Mouse (Mus musculus): Measurements from ENCODE around the gene Pak7. TPM values are rescaled to one million over a fixed set of nuclear protein-coding genes. Genes with fewer than 3 reads are reported as not detected.

Gene Pak7
- polyA plus RNA-seq, 1 experiment: 0.02 TPM

DNA sequence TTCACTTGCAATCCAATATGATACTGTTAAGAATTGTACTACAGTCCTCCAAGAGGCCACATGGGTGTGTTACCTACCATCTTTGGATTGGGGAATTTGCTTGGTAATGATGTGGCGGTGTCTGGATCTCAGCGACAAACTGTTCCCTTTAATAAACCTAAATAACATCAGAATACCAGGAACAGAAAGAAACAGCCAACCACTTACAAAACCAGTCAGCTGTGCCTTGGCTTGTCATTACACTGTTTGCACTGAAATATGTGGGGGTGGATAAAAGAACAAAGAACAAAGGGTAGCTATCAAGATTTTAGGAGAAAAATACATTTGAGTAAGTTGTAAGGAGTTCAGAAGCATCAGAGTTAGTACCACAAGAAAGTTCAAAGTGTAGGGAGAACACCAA, 269.8 kb downstream of the Pak7 start:
- WGBS: 95% methylated on average over 2 of the region's 2 CpGs
- TF ChIP-seq CTCF (IDR thresholded peaks at IDR 0.05; ENCODE audit: insufficient read depth, low read length): no peak
- TF ChIP-seq POLR2A (IDR thresholded peaks at IDR 0.05; ENCODE audit: borderline replicate concordance, extremely low read depth, low read depth, low read length): no peak
- Histone ChIP-seq H3K4me1 (ENCODE audit: control insufficient read depth, insufficient read depth, low read length) (no peaks in the 10 kb centered on the region), H3K4me3 (replicated peaks; ENCODE audit: extremely low read depth, low read depth, low read length) (no peak overlapping the region)
- DNase-seq: no peak

DNA sequence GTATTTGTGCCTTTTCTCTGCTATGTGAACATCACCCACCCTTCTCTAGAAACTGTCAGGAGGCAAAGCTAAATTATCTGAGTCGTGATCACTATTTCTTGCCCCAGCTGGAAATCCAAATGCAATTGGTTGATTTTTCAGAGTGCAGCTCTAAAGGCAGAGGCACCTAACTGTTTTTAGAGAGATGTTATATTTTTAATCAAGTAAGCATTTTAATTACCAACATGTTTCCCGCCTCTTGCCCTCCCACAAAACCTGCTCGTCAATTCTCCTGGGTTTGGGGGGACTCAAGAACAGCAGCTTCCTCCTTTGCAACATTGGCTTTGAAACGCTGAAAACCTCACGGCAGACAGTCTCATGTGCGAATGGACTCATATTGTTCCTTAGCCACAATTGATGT, 274.4 kb downstream of the Pak7 start:
- WGBS: 71% methylated on average over 6 of the region's 6 CpGs
- no peak for TF ChIP-seq CTCF (IDR thresholded peaks at IDR 0.05; ENCODE audit: insufficient read depth, low read length)
- TF ChIP-seq POLR2A (IDR thresholded peaks at IDR 0.05; ENCODE audit: borderline replicate concordance, extremely low read depth, low read depth, low read length): no peak
- Histone ChIP-seq H3K4me3 (replicated peaks; ENCODE audit: extremely low read depth, low read depth, low read length) (no peak overlapping the region), H3K4me1 (ENCODE audit: control insufficient read depth, insufficient read depth, low read length) (no peaks in the 10 kb centered on the region)
- no peak for DNase-seq

DNA sequence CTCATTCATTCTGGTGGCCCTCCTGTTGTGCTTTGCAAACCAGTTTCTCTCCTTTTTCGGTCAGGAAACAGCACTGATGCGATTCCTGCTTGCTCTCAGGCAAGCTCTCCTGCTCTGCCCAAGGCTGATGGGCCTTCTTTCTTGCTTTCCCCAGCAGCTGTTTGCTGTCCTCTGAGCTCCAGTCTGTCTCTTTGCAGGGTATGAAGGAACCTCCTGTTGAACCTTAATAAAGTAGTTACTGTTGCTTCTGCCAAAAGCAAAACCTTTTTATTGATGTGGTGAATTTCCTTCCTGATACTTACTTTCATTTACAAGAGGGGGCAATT, 278.8 kb downstream of the Pak7 start:
- no peak for TF ChIP-seq POLR2A (IDR thresholded peaks at IDR 0.05; ENCODE audit: borderline replicate concordance, extremely low read depth, low read depth, low read length)
- no peak for TF ChIP-seq CTCF (IDR thresholded peaks at IDR 0.05; ENCODE audit: insufficient read depth, low read length)
- WGBS: 27% methylated on average over 2 of the region's 2 CpGs
- no peak for DNase-seq
- no peak overlapping the region for H3K4me3 ChIP-seq (replicated peaks; ENCODE audit: extremely low read depth, low read depth, low read length)
- no peaks in the 10 kb centered on the region for H3K4me1 ChIP-seq (ENCODE audit: control insufficient read depth, insufficient read depth, low read length)

DNA sequence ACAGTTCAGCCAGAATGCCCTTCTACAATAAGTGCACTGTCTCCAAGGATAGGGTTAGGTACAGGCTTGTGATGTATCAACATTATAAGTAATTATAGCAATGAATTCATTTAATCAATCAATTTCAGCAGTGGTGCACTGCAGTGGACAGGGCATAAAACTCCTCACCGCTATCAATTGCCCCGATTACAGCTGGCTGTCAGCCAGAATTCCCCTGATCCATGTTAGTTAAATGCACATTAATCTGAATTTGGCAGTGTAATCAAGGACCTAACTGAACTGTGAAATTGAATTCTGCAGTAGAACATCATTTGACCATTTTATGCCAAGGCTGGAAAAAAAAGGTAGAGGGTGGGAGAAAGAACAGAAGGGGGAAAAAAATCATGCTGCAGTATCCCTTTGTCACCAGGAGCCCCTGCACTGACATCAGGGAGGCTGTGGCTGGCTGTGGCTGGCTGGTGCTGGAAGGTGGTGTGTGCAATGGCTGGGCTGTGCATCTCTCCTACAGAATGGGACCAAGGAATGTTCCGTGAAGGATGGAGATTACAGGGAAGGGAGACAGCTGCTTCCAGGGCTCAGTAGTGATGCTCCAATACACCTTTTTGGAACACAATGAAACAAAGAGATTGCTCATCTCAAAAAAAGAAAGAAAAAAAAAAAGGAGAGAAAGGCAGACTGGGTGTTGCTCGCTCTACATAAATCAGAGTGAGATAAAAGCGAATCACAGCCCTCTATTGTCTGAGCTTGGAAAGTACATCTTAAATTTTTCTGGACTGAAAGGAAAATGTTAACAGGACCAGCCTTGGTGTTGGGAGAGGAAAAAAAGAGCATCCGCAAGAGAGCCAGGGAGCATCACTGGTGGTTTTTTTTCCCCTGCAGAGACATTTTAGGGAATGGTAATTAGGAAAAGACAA, 279.4 kb downstream of the Pak7 start:
- WGBS: 61% methylated on average over 6 of the region's 6 CpGs
- TF ChIP-seq CTCF (IDR thresholded peaks at IDR 0.05; ENCODE audit: insufficient read depth, low read length) (no peak), POLR2A (IDR thresholded peaks at IDR 0.05; ENCODE audit: borderline replicate concordance, extremely low read depth, low read depth, low read length) (no peak)
- DNase-seq: no peak

DNA sequence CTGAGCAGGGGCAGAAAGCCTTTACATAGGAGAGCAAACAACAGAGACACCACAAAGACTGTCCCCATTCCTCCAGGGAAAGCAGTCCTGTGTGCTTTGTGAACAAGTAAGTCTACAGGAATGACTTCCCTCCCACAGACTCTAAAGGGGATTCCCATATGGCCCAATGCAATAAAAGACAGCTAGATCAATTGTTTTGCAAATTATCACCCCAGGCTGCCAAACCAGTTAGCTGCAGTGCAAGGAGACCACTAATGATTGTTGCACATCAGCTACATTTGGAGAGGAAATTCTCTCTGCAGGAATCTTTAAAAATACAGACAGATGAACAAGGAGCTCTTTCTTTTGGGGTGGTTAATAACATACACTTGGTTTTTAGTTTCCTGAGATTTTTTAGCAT, 280.2 kb downstream of the Pak7 start:
- no peak overlapping the region for H3K4me3 ChIP-seq (replicated peaks; ENCODE audit: extremely low read depth, low read depth, low read length)
- no peak for TF ChIP-seq POLR2A (IDR thresholded peaks at IDR 0.05; ENCODE audit: borderline replicate concordance, extremely low read depth, low read depth, low read length)
- no peak for TF ChIP-seq CTCF (IDR thresholded peaks at IDR 0.05; ENCODE audit: insufficient read depth, low read length)
- no peaks in the 10 kb centered on the region for H3K4me1 ChIP-seq (ENCODE audit: control insufficient read depth, insufficient read depth, low read length)
- no peak for DNase-seq

More for the DNA sequence above, 279.4 kb downstream of the Pak7 start:
- H3K4me3 ChIP-seq (replicated peaks; ENCODE audit: extremely low read depth, low read depth, low read length): no peak overlapping the region
- no peaks in the 10 kb centered on the region for H3K4me1 ChIP-seq (ENCODE audit: control insufficient read depth, insufficient read depth, low read length)

DNA sequence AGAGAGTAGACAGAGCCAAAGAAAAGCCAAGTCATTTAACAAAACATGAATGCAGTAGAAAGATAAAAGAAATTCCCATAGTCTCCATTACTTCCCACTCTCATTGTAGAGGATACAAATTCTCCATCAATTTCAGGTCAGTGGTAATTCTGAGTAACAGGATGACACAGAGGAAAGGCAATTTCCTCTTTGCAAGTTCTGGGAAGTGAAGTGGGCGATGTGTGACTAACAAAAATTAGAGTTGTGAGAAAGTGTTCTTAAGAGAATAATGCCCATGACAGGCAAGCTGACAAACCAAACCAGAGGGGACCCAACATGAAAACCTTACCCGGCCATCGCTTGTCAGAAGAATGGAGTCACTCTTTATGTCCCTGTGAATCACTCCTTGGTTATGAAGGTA, 290.6 kb downstream of the Pak7 start:
- 75% methylated on average over 3 of the region's 3 CpGs for WGBS
- no peak for DNase-seq
- TF ChIP-seq POLR2A (IDR thresholded peaks at IDR 0.05; ENCODE audit: borderline replicate concordance, extremely low read depth, low read depth, low read length) (no peak), CTCF (IDR thresholded peaks at IDR 0.05; ENCODE audit: insufficient read depth, low read length) (no peak)
- H3K4me1 ChIP-seq (ENCODE audit: control insufficient read depth, insufficient read depth, low read length): no peaks in the 10 kb centered on the region
- H3K4me3 ChIP-seq (replicated peaks; ENCODE audit: extremely low read depth, low read depth, low read length): no peak overlapping the region

DNA sequence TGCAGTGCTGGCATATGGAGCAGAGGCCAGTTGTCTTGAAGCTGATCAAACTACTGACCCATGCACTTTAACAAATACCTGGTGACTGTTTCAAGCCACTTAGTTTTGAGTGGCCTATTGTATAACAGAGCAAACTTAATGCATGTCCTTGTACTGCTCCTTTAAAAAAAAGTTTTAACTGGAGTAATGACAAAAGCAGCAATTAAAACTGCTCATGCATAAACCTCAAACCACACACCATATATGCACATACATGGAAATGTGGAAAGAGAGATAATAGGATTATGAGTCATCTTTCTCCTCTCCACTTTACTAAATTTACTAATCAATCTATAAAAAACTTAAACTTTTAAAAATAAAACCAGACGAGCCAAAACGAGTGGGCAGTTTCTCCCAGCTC, 291.8 kb downstream of the Pak7 start:
- no peak overlapping the region for H3K4me3 ChIP-seq (replicated peaks; ENCODE audit: extremely low read depth, low read depth, low read length)
- no peak for TF ChIP-seq POLR2A (IDR thresholded peaks at IDR 0.05; ENCODE audit: borderline replicate concordance, extremely low read depth, low read depth, low read length)
- no peak for TF ChIP-seq CTCF (IDR thresholded peaks at IDR 0.05; ENCODE audit: insufficient read depth, low read length)
- WGBS: 54% methylated on average over 2 of the region's 2 CpGs
- H3K4me1 ChIP-seq (ENCODE audit: control insufficient read depth, insufficient read depth, low read length): no peaks in the 10 kb centered on the region
- DNase-seq: no peak

DNA sequence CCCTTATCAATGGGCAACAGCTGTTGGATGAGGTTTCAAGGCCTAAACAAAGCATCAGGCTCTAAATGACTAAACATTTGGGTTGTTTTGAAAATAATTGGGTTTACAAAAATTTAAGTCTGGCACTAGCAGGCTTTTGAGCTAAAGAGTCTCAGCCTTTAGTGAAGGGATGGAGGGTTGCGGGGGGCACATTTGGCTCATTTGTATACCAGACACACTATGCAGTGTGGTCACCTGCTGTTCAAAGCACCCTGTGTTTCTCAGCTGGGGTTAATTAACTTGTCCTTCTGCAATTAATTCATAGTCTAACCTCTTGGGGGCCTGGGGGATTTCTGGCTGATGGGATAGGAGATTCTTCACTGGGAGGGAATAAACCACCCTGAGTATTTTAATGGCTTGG, 323.4 kb downstream of the Pak7 start:
- DNase-seq: no peak
- no peak overlapping the region for H3K4me3 ChIP-seq (replicated peaks; ENCODE audit: extremely low read depth, low read depth, low read length)
- H3K4me1 ChIP-seq (ENCODE audit: control insufficient read depth, insufficient read depth, low read length): no peaks in the 10 kb centered on the region
- no peak for TF ChIP-seq POLR2A (IDR thresholded peaks at IDR 0.05; ENCODE audit: borderline replicate concordance, extremely low read depth, low read depth, low read length)
- no peak for TF ChIP-seq CTCF (IDR thresholded peaks at IDR 0.05; ENCODE audit: insufficient read depth, low read length)
- WGBS: 95% methylated on average over 1 of the region's 1 CpGs

DNA sequence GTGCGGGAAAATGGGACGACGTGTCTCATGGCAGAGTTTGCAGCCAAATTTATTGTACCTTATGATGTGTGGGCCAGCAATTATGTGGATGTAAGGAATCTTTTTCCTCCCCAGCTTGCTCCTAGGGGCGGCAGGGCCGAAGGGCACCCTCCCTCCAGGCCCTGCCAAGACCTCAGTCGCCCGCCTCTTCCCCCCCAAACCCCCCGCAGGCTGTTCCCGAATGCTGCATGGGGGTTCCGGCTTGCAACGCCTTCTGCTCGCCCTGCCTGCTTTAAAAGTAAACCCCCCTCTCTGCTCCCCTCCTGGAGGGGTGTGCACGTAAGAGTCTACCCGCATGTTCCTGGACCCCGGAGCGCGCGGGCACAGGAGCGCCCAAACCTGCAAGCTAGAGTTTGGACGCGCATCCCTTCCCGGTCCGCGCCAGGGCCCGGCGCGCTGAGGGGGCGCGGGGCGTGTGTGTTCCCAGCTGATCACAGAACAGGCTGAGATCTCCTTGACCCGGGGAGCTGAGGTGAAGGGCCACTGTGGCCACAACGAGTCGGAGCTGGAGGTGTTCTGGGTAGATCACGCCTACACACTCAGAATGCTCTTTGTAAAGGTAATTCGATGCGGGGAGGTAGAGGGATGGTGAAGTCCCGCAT, 328.6 kb downstream of the Pak7 start:
- DNase-seq: no peak
- WGBS: 5% methylated on average over 37 of the region's 37 CpGs
- no peak overlapping the region for H3K4me3 ChIP-seq (replicated peaks; ENCODE audit: extremely low read depth, low read depth, low read length)
- TF ChIP-seq POLR2A (IDR thresholded peaks at IDR 0.05; ENCODE audit: borderline replicate concordance, extremely low read depth, low read depth, low read length): no peak
- no peaks in the 10 kb centered on the region for H3K4me1 ChIP-seq (ENCODE audit: control insufficient read depth, insufficient read depth, low read length)

DNA sequence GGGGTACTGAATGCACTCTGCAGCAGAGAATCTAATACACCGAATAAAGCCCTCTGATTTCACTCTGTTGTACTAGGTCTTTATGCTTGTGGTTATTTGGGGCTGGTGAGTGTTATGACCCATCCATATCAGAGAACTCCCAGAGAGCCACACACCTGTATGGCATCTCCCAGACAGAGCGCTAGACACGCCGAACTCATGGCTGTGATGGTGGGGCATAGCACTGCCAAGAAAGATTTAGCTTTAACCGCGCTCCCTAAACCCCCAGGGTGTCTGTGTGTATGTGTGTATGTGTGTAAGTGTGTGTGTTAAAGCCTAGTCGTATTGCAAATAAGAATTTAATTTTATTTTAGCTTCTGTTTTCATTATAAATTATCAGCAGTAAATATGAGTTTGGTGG, 329.4 kb downstream of the Pak7 start:
- no peak for TF ChIP-seq CTCF (IDR thresholded peaks at IDR 0.05; ENCODE audit: insufficient read depth, low read length)
- no peak for TF ChIP-seq POLR2A (IDR thresholded peaks at IDR 0.05; ENCODE audit: borderline replicate concordance, extremely low read depth, low read depth, low read length)
- WGBS: 9% methylated on average over 7 of the region's 7 CpGs
- DNase-seq: no peak
- Histone ChIP-seq H3K4me3 (replicated peaks; ENCODE audit: extremely low read depth, low read depth, low read length) (no peak overlapping the region), H3K4me1 (ENCODE audit: control insufficient read depth, insufficient read depth, low read length) (no peaks in the 10 kb centered on the region)

All from lung, adult 2 months (tissue).